Mouse (Mus musculus) c-Kit-positive CD71-positive TER-119-negative erythroid progenitor cells, embryonic 14.5 days (primary cell): ENCODE measurements around the gene Il3ra.

Source experiments
- DNase-seq: peaks from one replicate; pipeline ENCODE4 v3.0.0-alpha.2; 2013; ENCODE audit warnings: low read depth

Il3ra gene

GRCm38 (mm10) chr14:14345948-14346812 lies at the start of gene Il3ra:
Il3ra (plus strand) TSS chr14:14346275.
- DNase-seq: no peak

GRCm38 (mm10) chr14:14308938-14309337 lies 37.1 kb upstream of the Il3ra start:
- no peak for DNase-seq

- no peak for DNase-seq
Measured at GRCm38 (mm10) chr14:14309416-14309815, 36.7 kb upstream of the Il3ra start.

GRCm38 (mm10) chr14:14322528-14322927 lies 23.5 kb upstream of the Il3ra start, which contains the start of gene Olfr31:
Olfr31 (plus strand) TSS chr14:14322828.
- DNase-seq: no peak

- DNase-seq: peak; percentile 78
Measured at GRCm38 (mm10) chr14:14345113-14345871, 783 bp upstream of the Il3ra start.

- DNase-seq: no peak
Measured at GRCm38 (mm10) chr14:14346813-14347100, 682 bp downstream of the Il3ra start.

- DNase-seq: no peak
Measured at GRCm38 (mm10) chr14:14347151-14347835, 1.2 kb downstream of the Il3ra start.

GRCm38 (mm10) chr14:14347836-14348621 lies 2.0 kb downstream of the Il3ra start:
- DNase-seq: no peak

GRCm38 (mm10) chr14:14348674-14349401 lies 2.8 kb downstream of the Il3ra start:
- no peak for DNase-seq

GRCm38 (mm10) chr14:14349485-14350262 lies 3.6 kb downstream of the Il3ra start:
- DNase-seq: no peak

- DNase-seq: no peak
Measured at GRCm38 (mm10) chr14:14350263-14351147, 4.4 kb downstream of the Il3ra start.

GRCm38 (mm10) chr14:14351148-14351455 lies 5.0 kb downstream of the Il3ra start:
- DNase-seq: no peak

- DNase-seq: no peak
Measured at GRCm38 (mm10) chr14:14351721-14352590, 5.9 kb downstream of the Il3ra start.

GRCm38 (mm10) chr14:14352606-14353005 lies 6.5 kb downstream of the Il3ra start:
- DNase-seq: no peak

GRCm38 (mm10) chr14:14353081-14353732 lies 7.1 kb downstream of the Il3ra start:
- DNase-seq: no peak

- DNase-seq: no peak
Measured at GRCm38 (mm10) chr14:14353740-14354510, 7.8 kb downstream of the Il3ra start.
